Mouse (Mus musculus): Measurements from ENCODE around the gene Hist1h1a.
"Not testable (repeated sequence)": the region's sequence is repeated elsewhere in the genome, so short reads cannot be mapped to it uniquely, and the experiment has no call there.

The Hist1h1a gene
- long read RNA-seq, experiment 1, result 0 reads
- long read RNA-seq, experiment 2, result 0 reads

- intact Hi-C loops (cut with DNase I), result loop anchor here (5.0 kb wide), 1 partner anchor 181 kb away; the partner anchor contains the start of gene Hist1h4d
Observed at GRCm38 (mm10) chr13:23763586-23764323, at the start of gene Hist1h1a. Gene Hist1h1a, plus strand, starts transcription at chr13:23763666.

GRCm38 (mm10) chr13:23716261-23717042 is 47.0 kb upstream of the Hist1h1a start:
- intact Hi-C loops (cut with DNase I), result no loop called here

- intact Hi-C loops (cut with DNase I), result no loop called here
Observed at GRCm38 (mm10) chr13:23717176-23717575, 46.3 kb upstream of the Hist1h1a start.

GRCm38 (mm10) chr13:23717593-23718245 is 45.7 kb upstream of the Hist1h1a start:
- intact Hi-C loops (cut with DNase I), result not testable (repeated sequence)

- intact Hi-C loops (cut with DNase I), result no loop called here
Observed at GRCm38 (mm10) chr13:23724239-23724638, 39.2 kb upstream of the Hist1h1a start.

GRCm38 (mm10) chr13:23725213-23725612 is 38.3 kb upstream of the Hist1h1a start:
- intact Hi-C loops (cut with DNase I), result no loop called here

- intact Hi-C loops (cut with DNase I), result no loop called here
Observed at GRCm38 (mm10) chr13:23728472-23729191, 34.8 kb upstream of the Hist1h1a start.

GRCm38 (mm10) chr13:23729192-23729525 is 34.3 kb upstream of the Hist1h1a start:
- intact Hi-C loops (cut with DNase I), result no loop called here

- intact Hi-C loops (cut with DNase I), result loop anchor here (10.0 kb wide), 1 partner anchor 45 kb away; the partner anchor contains the start of genes Hist1h2ac and Hist1h2bc
Observed at GRCm38 (mm10) chr13:23729706-23730105, 33.8 kb upstream of the Hist1h1a start.

- intact Hi-C loops (cut with DNase I), result loop anchor here (10.0 kb wide), 1 partner anchor 46 kb away; the partner anchor contains the start of genes Hist1h2ac and Hist1h2bc
Observed at GRCm38 (mm10) chr13:23730479-23730878, 33.0 kb upstream of the Hist1h1a start.

GRCm38 (mm10) chr13:23732156-23732804 is 31.2 kb upstream of the Hist1h1a start:
- intact Hi-C loops (cut with DNase I), result loop anchor here (10.0 kb wide), 1 partner anchor 47 kb away; the partner anchor contains the start of genes Hist1h2ac and Hist1h2bc

GRCm38 (mm10) chr13:23737091-23737490 is 26.4 kb upstream of the Hist1h1a start:
- intact Hi-C loops (cut with DNase I), result loop anchor here (10.0 kb wide), 1 partner anchor 52 kb away; the partner anchor contains the start of genes Hist1h2ac and Hist1h2bc

- intact Hi-C loops (cut with DNase I), result loop anchor here (10.0 kb wide), 1 partner anchor 53 kb away; the partner anchor contains the start of genes Hist1h2ac and Hist1h2bc
Observed at GRCm38 (mm10) chr13:23738041-23738440, 25.4 kb upstream of the Hist1h1a start.

GRCm38 (mm10) chr13:23738677-23739068 is 24.8 kb upstream of the Hist1h1a start, which contains the start of gene Hist1h1c:
Gene Hist1h1c, plus strand, starts transcription at chr13:23738808.
- intact Hi-C loops (cut with DNase I), result loop anchor here (10.0 kb wide), 1 partner anchor 54 kb away; the partner anchor contains the start of genes Hist1h2ac and Hist1h2bc

GRCm38 (mm10) chr13:23739069-23739921 is 24.2 kb upstream of the Hist1h1a start:
- intact Hi-C loops (cut with DNase I), result loop anchor here (10.0 kb wide), 1 partner anchor 54 kb away; the partner anchor contains the start of genes Hist1h2ac and Hist1h2bc

GRCm38 (mm10) chr13:23739922-23740252 is 23.6 kb upstream of the Hist1h1a start:
- intact Hi-C loops (cut with DNase I), result loop anchor here (10.0 kb wide), 2 partner anchors 55 to 315 kb away; partner anchors contain the start of genes Abt1, Hist1h2ac and Hist1h2bc

GRCm38 (mm10) chr13:23740256-23740840 is 23.1 kb upstream of the Hist1h1a start:
- intact Hi-C loops (cut with DNase I), result loop anchor here (10.0 kb wide), 1 partner anchor 316 kb away; the partner anchor contains the start of gene Abt1

- intact Hi-C loops (cut with DNase I), result loop anchor here (10.0 kb wide), 1 partner anchor 316 kb away; the partner anchor contains the start of gene Abt1
Observed at GRCm38 (mm10) chr13:23740910-23741309, 22.6 kb upstream of the Hist1h1a start.
